Mouse (Mus musculus) thymus, adult 2 months (tissue): ENCODE results near the gene Gcdh.

ENCODE experiments used
- CTCF ChIP-seq: fragments of 200-500 bp; IDR thresholded peaks from 2 replicates; pipeline ENCODE4 v1.5.1; 2012; ENCODE audit warnings: mild to moderate bottlenecking, control low read depth, low read length, moderate library complexity, borderline replicate concordance; ENCODE audit not compliant: control insufficient read depth, poor library complexity, insufficient read depth; ENCODE audit errors: extremely low read depth
- POLR2A ChIP-seq: fragments of 200-500 bp; IDR thresholded peaks from 2 replicates; pipeline ENCODE4 v1.6.1; 2012; ENCODE audit warnings: mild to moderate bottlenecking, low read length, control low read depth, moderate library complexity; ENCODE audit not compliant: control insufficient read depth, poor library complexity, insufficient read depth; ENCODE audit errors: extremely low read depth

DNA sequence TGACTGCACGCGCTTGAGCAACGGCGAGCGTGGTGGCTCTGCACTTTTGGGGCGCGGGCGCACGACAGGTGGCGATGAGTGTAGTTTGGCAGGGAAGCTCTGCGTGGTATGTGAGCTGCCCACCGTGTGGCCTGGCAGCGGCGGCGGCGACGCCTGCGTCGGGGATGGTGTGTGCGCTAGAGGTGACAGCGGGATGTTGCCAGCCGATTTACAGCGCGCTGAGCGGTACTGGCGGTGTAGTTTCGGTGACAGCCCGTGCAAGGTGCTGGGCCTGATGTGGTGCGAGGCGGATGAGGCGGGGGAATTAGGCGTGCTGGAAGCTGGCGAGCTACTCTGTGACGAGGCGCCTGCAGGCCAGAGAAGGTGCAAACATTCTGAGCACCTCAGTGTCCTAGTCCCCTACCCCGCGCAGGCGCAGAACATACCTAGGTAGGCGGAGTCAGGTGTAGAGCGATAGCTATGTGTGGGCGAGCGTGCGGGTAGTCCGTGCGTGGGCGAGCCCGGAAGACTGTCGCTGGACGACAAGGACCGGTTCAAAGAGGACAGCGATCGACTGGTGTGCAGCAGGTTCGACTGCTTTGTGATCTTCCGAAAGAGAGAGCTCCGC, 19.3 kb upstream of the Gcdh start:
- TF ChIP-seq CTCF (no peak), POLR2A (peak; percentile 14; the same call in 1 of the 2 replicates)
